Mouse (Mus musculus): ENCODE data around the gene Rab1a. TPM values are rescaled to one million over a fixed set of nuclear protein-coding genes. Genes with fewer than 3 reads are reported as not detected.
"Not testable (repeated sequence)": the region's sequence is repeated elsewhere in the genome, so short reads cannot be mapped to it uniquely, and the experiment has no call there.

Gene Rab1a
- total RNA-seq (2022), result 100 to 1,000 TPM; 151 to 186 (median 168) TPM

DNA sequence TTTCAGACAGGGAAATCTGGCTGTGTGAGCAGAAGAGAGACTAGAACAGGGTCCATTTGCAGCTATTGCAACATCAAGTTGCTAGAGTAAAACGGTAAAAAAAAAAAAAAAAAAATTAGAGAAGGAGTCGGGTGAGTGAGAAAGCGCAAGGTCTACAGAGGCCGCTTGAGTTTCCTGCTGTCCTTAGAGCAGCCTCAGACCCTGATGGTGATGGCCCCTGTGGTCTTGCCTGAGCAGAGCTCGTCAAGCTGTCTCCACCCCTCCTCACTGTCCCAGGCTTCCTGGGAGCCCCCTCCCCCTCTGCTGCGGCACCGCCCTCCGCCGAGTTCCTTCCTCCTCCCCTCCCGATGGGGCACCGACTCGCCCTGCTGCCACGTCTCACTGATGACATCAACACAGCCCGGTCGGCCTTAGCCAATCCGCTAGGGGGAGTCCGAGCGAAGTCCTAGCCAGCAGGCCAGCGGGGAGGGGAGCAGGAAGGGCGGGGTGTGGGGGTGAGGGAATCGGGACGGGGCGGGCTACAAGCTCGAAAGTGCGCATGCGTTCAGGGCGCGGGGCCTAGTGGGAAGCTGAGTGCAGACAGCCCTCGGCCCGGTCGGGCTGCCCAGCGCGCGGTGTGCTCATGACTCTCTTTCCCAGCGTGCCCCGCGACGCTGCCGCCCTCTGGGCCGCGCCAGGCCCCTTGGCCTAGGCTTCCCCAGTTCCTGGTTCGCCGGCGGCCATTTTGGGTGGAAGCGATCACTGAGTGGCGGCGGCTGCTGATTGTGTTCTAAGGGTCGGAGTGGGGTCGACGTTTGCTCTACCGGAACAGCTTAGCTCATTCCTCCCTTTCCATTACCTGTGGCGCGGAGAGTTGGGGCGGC is at the start of gene Rab1a:
Gene Rab1a, plus strand, starts transcription at position 720 of the 863 bp plus-strand sequence.
- DNase-seq, result peak; percentile 100

DNA sequence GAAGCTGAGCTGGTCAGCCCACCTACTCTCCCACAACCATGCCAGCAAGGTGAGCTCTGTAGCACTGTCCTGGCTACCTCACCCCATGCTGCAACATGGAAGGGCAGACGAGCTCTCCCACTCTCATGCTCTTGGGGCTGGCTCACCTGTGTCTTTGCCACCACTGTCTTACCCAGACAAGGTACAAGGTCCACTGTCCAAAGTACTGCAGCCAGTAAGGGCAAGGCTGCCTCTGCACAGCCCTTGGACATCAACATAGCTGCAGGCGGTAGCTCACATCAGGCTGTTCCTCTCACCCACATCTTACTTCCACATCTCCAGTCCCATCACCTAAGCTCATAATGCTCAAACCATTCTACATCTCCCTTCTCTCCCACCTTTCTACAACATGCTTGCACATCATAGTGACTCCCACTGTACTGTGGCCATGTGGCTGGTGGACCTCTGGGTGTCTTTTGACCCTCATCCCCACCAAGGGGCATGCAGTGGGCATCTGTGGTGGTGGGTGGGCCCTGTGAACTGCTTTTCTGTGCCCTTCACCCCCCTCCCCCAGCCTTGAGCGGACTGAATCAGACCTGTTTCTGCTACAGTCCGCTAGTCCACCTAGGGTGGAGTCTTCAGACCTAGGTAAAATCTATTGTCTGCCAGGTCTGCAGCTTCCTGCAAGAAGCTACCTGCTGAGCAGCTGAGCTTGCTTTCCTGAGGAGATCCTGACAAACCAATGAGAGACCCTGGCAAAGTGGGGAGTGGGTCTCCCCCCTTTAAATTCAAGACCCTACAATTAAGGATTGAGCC is 48.9 kb upstream of the Rab1a start:
- DNase-seq, result no peak

DNA sequence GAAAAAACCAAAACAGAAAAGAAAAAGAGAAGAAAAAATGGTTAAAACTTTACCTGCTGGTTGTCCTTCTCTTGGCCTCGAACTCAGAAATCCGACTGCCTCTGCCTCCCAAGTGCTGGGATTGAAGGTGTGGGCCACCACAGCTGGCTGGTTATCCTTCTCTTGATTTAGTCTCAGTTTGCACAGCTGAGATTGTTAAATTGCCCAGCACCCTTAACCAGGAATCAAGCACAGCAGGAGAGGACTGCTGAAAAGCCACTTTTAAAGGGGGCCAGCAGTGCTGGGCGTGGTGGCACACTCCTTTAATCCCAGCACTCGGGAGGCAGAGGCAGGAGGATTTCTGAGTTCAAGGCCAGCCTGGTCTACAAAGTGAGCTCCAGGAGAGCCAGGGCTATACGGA is 47.7 kb upstream of the Rab1a start:
- not testable (repeated sequence) for DNase-seq

DNA sequence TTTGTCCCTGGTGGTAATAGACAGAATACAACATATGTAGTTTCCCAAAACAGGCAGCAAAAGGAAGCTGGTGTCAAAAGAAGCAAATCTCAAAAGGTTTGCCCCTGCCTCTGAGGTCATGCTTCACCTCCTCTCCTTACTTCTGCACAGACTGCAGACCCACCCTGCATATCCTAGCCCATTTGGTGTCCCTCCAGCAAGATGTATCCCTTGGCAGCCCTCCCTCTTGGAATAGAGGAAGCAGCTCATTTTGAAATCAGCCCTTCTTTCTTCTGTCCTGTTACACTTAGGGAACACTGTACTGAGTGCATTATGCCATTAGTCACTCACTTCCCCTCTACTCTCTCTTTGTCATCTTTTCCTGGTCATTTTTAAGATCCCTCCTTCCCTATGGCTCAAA is 42.4 kb upstream of the Rab1a start:
- no peak for DNase-seq

DNA sequence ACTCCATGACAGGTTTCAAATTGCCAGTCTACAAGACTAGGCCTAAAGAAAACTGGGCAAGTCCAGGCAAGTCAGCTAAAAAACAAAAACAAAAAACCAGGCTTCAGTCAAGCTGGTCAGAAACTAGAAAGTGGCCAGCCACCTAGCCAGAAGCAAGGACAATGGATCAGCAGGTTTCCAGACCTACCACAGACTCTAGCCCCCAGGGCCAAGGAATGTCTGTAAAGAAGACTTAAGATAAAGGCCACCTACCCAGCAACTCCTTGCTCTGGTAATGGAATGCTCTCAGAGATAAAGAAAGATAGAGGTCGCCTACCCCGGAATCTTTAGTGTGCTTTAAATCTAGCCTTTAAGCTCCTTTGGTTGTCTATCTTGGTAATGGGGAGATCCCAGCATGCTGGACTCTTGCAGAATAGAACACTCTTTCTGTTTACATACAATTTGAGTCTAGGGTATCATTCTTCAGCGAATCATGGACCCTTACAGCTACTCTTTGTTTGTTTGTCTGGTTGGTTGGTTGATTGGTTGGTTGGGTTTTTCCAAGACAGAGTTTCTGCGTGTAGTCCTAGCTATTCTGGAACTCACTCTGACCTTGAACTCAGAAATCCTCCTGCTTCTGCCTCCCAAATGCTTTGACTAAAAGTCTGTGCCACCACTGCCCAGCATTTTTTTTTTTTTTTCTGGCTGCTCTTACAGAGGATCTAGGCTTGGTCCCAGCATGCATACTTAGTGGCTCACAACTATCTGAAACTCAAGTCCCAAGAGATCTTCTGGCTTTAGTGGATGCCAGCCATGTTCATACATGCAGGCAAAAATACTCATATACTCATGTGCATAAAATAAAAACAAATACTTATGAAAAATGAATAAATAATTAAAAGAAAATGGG is 36.0 kb upstream of the Rab1a start:
- no peak for DNase-seq

DNA sequence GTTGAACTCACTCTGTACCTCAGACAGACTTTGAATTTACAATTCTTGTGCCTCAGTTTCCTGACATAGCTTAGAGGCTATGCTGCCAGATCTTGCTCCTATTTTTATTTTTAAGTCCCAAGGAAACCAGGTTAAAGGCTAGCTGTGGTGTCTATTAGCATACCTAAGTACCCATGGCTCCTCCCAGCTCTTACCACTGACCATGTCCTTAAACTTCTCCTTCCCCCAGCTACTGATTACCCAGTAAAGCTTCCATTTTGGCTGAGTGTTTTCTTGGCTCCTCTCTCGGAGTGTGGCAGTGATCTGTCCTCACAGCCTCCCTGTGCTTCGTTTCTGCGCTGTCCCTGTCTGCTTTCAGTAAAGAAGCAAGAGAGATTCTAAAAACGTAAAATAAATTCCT is 35.2 kb upstream of the Rab1a start:
- no peak for DNase-seq

DNA sequence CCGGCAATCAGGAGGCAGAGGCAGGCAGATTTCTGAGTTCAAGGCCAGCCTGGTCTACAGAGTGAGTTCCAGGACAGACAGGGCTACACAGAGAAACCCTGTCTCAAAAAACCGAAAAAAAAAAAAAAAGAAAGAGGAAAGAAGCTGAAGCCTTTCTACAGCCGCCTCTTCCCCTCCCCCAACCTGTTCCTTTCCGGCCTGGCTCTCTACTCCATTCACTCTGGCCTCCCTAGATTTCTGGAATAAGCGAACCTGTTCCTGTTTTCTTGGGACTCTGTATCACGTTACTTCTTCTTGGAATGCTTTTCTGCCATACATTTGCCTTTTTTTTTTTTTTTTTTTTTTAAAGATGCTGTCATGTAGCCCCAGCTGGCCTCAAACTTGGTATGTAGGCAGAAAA is 34.8 kb upstream of the Rab1a start:
- not testable (repeated sequence) for DNase-seq

DNA sequence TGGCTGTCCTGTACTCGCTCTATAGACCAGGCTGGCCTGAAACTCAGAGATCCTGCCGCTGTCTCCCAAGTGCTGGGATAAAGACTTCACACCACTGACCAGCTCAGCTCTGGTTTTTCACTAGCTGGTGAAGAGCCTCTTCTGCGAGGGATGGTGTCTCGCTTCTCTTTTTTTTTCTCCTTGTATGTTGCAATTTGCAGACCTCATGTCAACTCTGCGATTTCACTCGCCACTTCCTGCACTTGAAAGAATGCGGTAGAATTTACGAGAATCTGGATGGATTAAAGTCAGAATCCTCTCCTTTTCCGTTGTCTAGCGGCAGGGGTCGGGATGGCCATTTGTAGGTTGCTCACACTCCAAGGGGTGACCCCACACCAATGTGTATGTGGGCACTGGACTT is 32.3 kb upstream of the Rab1a start:
- no peak for DNase-seq

DNA sequence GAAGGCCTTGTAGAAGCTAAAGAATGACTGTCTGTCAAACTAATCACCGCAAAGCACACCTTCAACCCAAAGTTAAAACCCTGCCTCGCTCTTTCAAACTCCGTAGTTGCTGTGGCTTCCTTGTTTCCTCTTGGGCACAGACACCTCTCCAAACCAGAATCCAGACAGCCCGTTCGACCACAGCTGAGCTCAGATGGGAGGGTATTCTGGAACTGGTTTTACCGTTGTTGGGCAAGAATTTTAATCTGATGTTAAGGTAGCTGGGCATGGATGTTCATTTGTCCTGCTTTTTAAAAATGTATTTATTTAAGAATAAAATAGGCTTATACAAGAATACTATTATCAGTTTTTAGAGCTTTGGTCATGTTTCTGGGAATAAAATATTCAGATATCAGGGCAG is 14.0 kb upstream of the Rab1a start:
- no peak for DNase-seq

DNA sequence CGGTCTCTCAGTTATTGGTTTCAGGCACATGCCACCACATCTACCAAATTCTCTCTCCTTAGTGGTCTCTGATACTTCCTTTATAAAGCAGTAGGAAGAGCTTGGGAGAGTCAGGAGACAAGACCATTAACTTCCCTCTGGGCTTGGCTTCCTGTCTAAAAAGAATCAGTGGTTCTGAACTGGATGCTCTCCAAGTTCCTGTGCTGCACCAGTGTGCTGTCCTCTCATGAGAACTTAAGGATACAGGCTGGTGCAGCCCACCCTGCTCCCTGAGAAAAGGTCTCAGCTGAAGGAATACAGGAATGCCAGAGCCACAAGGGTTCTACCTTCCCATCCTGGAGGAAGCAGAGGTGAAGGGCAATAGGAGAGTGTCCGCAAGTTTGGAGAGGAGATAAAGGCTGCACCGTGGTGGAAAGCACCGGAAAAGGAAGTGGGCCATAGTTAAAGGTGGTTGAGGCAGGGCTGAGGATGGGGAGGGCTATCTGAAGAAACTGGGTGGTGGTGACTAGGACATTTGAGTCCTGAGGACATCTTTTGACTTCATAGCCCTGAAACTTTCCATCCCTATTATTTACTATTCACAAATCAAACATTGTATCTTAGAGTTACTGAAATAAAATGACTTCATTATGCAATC is 8.0 kb upstream of the Rab1a start:
- DNase-seq, result no peak

DNA sequence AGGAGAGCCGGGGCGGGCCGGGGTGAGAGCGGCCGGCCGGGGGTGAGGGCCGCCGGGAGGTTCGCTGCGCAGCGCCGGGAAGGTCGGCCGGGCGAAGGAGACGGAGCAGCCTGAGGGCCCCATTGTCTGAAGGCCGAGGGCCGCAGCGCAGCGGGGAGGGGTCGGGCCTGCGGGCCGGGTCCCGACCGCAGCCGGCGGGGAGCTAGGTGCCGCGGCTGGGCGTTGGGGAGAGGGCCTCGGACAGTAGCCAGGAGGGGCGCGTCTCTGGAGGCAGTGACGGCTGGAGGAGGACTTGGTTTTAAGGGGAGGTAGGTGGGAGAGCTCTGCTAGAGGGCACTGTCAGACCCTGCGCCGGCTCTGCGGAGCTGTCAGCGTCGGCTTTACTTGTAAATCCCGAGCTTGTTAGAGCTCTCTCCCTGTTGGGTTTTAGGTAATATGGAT is 449 bp downstream of the Rab1a start:
- peak; percentile 54 for DNase-seq

DNA sequence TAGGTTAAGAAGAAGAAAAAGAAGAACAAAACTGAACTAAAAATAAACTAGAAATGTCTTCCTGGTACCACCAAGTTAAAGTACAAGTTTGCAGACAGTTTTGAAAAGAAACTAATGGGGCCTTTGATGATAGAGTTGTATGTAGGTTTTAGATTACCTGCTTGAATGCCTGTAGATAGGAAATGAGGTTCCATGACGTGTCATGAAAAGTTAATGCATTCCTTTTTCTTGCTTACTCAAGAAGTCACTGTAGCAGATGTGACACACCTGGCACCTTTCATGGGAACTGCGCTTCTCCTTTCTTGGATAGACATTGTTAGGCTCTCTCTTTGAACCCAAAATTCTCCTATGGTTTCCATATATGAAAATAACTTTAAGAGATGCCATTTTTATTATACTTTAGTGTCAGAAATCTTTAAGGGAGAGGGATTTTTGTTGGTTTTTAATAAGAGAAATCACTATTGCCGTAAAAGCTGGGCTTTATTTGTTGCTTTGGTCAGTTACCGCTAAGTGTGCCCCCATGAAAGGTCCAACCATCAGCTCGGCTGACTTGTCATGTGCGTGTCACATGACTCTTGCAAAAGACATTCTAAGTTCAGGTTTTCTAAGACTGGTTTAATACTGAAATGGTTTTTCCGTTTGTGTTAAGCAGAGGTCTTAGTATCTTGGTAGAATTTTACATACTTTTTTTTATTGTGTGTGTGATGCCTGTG is 1.2 kb downstream of the Rab1a start:
- no peak for DNase-seq

DNA sequence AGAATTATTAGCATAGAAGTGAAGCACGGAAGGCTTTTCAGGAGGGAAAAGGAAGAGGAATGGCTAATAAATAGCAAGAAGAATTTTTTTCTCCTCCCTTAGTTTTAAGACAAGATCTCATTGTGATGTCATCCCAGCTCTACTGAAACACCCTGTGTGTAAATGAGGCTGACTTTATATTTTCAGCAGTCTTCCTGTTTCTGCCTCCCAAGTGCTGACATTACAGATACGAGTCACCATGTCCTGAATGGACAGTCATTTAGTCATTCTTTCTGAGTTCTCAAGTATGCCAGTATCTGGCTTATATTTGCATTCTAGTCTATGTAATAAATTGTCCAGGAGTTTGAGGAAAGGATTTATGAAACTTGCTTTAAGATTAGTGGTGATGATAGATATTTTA is 3.1 kb downstream of the Rab1a start:
- no peak for DNase-seq

DNA sequence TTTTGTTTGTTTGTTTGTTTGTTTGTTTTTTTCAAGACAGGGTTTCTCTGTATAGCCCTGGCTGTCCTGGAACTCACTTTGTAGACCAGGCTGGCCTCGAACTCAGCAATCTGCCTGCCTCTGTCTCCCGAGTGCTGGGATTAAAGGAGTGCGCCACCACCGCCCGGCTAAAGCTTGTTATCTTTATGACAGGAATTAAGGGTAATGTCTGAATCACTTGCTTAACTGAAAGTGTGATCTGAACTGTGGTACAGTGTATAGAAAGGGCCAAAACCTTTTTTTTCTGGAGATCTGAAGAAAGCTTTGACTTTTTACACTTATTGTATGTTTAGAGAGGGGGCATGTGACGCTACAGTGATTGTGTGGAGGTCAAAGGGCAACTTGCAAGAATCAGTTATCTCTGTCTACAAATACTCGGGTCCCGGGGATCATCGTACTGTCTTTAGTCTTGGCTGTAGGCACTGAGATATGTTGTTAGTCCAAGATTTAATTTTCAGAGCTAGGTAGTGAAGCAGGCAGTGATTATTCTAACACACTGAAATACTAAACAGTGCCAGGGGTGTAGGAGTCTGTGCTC is 3.7 kb downstream of the Rab1a start:
- DNase-seq, result no peak

DNA sequence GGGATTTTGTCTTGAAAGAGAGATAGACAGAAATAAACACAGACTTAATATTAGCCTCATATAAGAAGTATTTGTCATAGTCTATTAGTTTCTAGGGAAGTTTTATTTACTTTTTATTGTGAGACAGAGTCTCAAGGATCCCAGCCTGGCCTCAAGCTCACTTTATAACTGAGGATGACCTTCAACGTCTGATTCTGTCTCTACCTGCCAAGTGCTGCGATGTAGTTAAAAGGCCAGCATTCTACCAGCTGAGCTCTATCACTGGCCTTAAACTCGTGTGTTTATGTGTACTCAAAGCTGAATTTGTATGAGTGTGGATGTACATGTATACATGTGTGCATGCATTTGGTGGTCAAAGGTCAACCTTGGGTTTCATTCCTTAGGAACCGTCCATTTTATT is 4.3 kb downstream of the Rab1a start:
- no peak for DNase-seq

DNA sequence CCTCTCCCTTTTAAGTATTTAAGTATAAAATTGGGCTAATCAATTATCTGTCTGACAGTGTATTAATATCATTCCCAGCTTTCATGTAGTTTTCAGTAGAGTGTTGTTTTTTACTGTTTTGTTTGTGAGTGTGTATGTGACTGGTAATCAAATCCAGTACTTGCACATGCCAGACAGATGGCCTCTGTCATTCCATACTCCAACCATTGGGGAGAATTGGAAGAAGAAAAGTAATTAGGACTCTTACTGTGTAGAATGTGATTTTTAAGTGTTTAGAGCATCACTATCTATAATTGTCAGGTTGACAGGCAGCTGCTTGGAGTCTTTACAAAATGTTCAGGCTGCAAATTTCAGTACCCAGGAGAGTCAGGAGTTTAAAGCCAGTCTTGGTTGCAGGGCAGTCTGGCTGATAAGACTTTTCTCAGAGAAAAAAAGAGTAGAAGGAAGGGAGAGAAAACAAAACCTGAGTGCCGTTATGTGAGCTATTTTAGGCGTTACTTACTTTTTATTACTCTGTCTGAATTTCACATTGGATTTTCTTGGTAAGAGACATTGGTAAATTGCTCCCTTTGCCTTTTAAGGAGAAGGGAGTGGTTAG is 5.5 kb downstream of the Rab1a start:
- no peak for DNase-seq

DNA sequence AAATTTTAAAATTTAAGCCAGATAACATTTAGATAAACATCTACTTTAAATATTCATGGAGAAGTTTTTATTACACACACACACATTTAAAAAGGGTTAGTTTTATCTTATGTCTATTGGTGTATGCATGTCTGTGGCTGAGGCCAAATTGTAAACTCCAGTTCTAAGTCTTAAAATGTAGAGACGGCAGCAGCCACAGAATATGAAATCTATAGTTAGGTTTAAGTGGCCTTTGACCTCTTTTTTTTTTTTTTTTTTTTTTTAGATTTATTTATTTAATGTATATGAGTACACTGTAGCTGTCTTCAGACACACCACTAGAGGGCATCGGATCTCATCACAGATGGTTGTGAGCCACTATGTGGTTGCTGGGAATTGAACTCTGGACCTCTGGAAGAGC is 6.4 kb downstream of the Rab1a start:
- no peak for DNase-seq

DNA sequence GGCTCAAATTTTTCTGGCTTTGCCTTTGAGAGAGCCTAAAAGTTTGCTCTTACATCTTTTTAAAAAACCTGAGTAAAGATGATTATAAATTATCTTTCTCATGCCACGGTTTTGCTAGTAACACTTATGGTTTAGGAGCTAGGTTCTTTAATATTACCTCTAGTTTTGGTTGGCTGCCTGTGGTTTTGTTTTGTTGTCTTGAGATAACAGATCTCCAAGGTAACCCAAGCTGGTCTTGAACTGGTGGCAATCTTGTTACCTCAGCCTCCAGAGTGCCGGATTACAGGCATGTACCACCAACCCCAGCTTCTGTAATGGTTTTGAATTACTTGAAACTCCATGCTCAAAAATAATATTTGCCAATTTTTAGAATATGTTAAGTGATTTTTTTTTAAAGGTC is 10.6 kb downstream of the Rab1a start:
- DNase-seq, result no peak

DNA sequence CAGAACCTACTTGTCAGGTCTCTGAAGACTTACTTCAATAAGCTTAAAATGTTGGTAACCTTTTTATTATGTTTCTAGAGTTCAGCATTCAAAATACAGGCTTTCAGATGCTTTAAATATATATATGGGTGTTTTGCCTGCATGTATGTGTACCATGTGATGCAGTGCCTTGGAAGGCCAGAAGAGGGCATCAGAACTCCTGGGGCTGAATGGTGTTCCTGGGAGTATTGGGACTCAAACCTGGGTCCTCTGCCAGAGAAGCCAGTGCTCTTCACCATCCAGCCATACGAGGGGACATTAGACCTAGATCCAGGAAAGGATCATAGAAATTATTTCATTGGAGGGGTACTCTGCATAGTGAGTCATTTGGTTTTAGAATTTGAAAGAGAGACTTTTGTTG is 13.5 kb downstream of the Rab1a start:
- no peak for DNase-seq

DNA sequence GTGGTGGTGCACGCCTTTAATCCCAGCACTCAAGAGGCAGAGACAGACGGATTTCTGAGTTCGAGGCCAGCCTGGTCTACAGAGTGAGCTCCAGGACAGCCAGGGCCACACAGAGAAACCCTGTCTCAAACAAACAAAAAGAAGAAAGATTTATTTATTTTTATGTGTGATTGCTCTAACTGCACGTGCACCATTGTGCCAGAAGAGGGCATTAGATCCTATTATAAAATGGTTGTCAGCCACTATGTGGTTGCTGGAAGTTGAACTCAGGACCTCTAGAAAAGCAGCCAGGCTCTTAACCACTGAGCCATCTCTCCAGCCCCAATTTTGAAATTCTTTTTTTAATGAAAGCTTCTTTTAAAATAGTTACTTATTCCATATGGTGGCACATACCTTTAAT is 15.2 kb downstream of the Rab1a start:
- DNase-seq, result no peak

DNA sequence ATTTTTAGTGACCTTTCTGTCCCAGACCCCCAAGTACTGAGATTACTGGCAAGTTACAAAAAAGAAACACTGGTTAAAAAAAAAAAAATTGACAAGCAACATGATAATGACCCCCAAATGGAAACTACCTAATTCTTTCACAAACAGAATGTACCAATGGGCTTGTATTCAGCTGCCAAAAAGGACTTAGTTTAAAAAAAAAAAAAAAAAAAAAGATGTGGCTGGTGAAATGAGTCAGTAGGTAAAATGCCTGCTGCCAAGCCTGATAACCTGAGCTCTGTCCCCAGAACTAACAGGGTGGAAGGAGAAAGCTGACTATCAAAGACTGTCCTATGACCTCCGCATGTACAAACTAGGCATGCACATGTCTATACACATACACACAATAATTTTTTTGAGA is 16.0 kb downstream of the Rab1a start:
- DNase-seq, result no peak
